Mouse (Mus musculus) testis, adult 2 months (tissue): ENCODE measurements around the gene Ttc29.

ENCODE experiments used
- CTCF ChIP-seq: fragments of 200-500 bp; IDR thresholded peaks from 2 replicates; pipeline ENCODE4 v1.5.1; 2012; ENCODE audit warnings: low read depth, mild to moderate bottlenecking, inconsistent platforms, low read length, moderate library complexity; ENCODE audit not compliant: control insufficient read depth, insufficient read depth, insufficient replicate concordance
- POLR2A ChIP-seq: fragments of 200-500 bp; IDR thresholded peaks from 2 replicates; pipeline ENCODE4 v1.6.1; 2012; ENCODE audit warnings: low read depth, mild to moderate bottlenecking, inconsistent platforms, low read length, moderate library complexity; ENCODE audit not compliant: control insufficient read depth

DNA sequence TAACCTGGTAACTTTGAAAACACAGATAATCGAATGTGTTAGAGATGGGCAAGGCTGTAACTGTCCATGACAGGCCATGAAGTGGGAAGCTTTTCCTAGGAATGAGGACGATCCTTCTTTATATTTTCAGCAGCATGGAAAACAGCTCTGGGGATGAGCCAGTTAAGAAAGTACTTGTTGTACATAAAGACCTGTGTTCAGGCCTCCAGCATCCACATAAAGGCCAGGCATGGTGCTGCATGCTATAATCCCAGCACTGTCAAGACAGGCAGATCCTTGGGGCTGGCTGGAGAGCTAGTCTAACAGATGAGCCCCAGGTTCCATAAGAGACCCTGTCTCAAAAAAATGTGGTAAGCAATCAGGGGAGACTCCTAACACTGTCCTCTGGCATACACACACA, 104.6 kb downstream of the Ttc29 start:
- TF ChIP-seq CTCF (no peak), POLR2A (no peak)
